Mouse (Mus musculus) spleen, adult 18-20 months (tissue): ENCODE results near the gene Mical3.
A peak's percentile ranks its signal among the peaks of the same experiment; 100 is the strongest.

ENCODE experiments used
- DNase-seq, 2 experiments: peaks; one replicate each; pipeline ENCODE4 v3.0.0; 2022; ENCODE audit warnings: mixed read lengths in 2 of 2

The Mical3 gene

DNA sequence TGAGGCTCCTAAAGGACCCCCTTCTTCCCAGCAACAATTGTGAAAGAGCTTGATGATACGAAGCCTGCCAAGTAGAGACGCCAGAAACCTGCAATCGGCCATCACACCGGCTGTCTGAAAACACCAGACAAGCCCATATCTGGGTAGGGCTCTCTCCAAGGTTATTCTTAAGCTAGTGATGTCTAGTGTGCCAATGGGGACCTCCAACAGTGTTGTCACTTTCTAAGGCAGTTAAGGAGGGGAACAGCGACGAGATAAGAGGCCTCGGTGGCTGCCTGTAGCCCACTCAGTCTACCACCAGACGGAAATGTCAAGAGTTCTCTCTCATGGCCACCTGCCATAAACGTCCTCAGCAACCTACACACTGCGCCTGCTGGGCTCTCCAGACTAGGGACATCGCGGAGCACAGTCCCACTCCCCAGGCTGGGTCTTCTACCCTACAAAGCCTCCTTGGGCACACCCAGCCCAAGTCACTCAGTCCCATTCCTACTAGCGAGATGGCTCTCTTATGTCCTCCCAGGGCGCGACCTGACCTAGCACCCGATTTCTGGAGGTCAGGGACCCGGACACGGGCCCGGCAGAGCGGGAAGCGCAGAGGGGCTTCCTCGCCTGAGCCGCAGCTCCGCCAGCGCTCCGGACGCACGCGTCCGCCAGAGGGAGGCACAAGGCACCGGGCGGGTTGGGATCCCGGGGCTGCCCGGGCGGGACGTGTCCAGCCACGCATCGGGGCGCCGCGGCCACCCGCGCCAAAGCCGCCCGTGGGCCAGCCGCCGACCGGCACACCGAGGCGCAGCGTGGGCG is 21.4 kb downstream of the Mical3 start:
- DNase-seq = peak in 1 of 2 experiments; percentile 40

DNA sequence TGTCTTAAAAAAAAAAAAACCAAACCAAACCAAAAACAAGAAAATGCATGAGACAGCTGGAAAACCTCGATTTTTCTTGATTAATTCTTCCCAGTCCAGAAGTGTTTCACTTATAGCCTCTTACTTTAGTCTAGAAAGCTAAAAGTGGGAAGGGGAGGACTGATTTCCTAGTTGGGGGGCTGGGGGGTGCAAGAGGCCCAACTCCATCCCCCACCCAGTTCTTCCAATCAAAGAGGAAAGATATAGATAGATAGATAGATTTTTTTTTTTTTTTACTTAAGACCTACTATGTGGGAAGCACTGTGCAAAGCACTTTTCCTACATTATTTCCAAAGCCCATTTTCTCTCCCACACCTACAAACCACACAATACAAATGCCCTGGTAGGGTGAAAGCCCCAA is 22.7 kb downstream of the Mical3 start:
- DNase-seq = no peak

DNA sequence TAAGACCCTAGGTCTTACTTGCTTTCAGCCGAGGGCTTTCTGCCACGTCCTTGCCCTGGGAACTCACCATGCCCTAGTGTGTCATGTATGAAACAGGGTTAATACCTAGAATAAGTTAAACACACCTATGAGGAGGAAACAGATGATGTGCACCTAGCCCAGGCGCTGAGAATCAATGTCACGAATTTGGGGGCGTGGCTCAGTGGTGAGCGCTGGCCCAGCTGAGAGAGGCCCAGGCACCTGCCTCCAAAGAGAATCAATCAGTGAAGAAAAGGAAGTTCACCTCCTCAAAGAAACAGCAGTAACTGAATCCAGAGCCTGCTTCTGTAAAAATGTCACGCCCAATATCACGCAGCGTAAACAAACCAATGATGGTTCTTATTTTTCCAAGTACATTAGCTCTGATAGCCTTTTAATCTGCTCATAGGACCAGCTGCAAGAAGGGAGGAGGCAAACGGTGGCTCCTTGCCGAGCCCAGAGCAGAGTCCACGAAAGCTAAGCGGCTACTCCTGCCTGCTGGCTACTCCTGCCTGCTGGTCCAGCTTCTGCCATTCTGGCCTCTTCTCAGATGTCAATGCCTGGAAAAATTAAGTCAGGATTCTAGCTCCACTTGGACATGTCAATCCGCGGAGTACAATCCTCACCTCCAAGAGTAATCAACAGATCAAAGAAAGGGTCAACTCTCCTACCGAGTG is 23.9 kb downstream of the Mical3 start:
- DNase-seq = no peak

DNA sequence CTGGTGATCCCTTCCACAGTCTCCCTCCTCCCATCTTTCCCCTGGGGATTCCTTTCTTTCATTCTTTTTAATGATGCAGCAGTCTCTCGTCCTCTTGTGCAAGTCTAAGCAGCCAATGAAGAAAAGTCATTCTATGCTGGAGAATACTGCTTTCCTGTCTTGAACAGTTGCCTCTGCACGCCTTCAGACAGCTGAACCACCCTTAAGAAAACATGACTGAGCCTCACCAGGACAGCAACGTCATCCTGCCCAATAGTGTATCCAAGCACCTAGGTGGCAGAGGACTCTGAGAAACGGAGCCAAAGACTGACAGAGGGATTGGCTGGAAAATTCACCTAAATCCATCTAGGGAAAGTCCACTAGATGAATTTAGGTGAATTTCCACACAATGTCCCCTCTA is 25.1 kb downstream of the Mical3 start:
- no peak for DNase-seq

DNA sequence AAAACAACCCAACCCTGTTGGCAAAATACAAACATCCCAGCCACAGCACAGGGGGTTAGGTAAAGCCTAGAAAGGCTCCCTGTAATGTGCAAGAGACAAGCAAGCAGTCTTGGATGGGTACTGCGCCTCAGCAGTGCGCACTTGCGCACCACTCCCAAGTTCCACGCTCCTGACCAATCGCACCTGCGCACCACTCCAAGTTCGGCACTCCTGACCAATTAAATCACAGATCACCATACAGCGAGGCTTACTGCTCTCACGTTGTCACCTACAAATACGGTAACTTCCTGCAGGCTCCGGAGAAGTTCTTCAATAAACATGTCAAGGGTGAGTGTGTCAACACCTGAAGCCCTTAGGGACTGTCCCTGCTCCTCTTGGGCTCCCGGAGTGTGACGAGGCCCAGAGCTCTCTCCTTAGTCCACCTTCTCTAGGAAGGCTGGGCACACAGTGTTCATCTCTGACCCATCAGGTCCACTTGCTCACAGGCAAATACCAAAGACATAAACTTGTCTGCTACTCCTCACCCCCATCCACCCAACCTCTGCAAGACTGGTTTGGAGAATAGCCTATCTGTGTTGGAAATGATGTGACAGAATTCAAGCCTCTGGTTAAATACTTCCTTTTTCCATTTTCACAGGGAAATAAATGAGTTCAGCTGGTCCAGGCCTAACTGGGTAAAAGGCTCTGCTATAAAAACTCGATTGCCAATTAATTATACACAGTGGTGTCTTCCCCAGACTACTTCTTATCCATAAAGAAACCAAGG is 27.2 kb downstream of the Mical3 start:
- no peak for DNase-seq

DNA sequence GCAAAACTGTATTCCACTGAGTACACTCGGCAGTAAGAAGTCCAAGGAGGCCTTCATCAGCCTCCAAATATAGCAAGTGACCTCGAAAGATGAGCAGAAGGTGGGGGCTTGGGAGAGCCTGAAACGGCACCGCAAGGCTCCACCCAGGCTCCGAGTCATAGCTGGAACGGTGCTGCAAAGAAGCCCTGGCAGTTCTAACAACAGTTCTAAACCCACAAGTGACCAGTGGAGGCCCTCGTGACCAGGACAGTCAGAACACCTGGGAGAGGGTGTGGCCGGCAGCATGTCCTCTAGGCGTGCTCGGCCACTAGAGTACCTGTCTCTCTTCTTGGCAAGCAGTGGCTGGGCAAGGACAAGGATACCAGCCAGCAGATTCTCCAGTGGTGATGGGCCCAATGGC is 27.9 kb downstream of the Mical3 start:
- no peak for DNase-seq

DNA sequence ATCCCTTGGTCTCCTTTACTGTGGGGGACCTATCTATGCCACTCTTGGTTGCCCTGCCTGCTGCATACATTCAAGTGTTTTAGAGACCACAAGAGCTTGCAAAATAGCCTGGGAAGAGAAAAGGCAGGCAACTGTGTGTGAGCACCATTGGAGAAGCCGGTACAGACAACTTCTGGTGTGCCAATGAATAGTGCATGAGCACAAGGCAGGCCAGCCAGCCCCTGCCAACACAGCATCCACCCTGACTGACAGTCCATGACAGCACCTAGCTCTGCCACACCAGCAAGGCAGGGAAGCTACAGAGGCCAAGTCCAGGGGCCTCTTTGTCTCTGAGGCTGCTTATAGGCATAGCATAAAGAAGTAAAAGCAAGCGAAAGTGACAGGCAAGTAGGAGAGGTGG is 28.7 kb downstream of the Mical3 start:
- DNase-seq = no peak

DNA sequence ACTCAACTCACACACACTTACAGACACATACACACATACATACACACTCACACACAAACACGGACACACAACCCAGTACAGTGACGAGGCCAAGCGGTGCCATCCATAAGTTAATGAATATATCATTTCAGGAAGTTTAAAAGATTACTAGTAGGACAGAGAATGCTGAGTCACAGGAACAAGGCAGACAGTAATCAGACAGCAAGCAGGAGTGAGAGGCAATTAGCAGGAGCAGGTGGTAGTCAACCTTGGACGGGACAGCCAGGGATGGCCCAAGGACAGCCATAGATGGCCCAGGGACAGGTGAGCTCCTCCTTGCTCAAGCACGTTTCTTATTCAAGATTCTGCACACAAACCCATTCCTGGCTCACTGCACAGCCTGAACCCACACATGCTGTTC is 29.6 kb downstream of the Mical3 start:
- no peak for DNase-seq

DNA sequence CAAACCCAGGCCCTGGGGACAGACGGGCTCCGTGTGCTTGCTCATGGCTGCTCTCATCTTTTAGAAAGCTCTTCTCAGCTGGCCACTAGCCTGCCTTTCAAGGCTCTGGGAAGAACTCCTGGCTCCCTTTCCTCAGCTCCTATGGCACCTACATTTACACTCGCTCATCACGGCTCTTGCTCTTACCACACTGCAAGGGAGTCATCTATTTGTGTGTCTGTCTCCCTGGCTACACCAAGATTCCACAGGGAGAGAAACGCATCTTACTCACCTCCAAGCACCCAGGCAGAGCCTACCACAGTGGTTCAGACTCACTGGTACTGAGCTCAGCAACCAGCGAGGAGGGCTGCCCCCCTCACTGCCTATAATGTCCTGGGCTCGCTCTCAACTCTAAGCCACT is 31.0 kb downstream of the Mical3 start:
- no peak for DNase-seq

DNA sequence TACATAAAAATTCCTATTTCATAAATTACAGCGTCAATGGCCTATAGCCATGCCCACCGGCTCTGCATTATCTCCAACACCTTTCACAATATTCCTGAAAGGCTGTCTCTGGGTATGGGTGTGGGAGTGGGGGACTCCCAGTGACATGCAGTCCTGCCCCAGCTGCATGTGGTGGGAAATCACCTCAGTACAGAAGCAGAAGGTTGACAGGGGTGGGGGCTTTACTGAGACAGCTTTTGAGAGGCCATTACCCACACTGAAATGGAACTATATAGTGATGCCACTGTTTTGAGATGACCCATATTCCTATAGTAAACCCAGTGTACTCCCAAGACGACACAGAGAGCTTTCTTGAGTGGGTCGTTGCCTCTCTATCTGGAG is 31.6 kb downstream of the Mical3 start:
- no peak for DNase-seq

DNA sequence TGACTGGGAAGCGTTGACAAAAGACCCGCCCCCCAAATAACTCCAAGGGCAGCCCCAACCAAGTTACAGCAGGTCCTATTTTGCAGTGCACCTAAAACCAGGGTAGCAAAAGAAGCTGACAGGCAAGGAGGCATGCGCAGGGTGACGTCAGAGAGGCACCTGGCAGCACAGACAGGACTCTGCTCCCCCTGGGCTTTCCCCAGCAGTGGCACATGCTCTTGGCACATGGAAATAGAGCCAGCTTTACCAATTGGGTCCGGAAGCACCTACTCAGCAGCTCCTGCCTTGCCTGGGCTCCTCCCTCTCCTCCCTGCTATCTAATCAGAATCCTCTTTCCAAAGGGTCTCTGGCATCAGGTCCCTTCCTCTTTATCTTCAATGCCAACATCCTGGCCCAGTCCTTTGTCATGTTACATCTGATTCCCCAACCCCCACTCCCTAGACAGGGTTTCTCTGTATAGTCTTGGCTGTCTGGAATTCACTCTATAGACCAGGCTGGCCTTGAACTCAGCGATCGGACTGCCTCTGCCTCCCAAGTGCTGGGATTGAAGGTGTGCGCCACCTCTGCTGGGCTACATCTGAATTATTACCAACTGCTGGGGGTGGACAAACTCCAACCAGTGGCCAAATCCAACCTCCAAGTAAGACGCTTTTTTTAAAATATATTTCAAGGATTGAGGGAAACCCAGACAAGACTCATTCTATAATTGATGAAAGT is 32.1 kb downstream of the Mical3 start:
- DNase-seq = no peak

DNA sequence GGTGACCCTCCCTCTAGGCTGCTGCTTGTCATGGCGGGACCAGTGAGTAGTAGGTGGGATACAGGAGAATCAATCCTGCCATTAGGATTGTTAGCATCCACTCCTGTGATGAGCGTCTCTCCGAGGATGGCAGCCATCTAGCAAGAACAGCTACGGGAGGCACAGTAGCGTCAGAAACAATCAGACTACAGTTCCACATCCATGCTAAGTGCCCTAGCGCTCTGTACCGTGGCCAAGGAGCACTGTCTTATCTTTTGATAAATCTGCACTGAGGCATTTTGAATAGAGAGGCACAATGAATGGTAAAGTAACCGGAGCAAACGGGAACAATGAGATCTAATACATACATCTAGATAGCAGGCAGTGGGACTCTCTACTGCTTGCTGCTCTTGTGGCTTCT is 32.7 kb downstream of the Mical3 start:
- no peak for DNase-seq

DNA sequence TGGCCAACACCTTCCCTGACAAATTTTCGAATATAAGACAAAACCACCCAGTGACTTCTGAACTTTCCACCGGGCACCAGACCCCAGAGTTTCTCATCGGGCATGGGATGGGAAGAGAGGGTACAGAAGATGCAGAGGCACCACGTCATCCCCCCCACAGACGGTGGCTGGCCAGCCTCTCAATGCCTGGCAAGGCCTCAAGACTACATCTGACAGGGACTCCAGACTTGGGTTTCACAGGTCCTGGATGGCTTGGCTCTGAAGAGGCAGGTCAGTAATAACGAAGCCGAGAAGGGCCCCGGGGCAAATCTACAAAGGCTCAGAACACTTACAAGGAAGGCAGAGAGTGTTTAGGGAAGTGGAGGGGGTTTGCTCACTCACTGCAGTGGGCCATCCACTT is 33.9 kb downstream of the Mical3 start:
- DNase-seq = no peak

DNA sequence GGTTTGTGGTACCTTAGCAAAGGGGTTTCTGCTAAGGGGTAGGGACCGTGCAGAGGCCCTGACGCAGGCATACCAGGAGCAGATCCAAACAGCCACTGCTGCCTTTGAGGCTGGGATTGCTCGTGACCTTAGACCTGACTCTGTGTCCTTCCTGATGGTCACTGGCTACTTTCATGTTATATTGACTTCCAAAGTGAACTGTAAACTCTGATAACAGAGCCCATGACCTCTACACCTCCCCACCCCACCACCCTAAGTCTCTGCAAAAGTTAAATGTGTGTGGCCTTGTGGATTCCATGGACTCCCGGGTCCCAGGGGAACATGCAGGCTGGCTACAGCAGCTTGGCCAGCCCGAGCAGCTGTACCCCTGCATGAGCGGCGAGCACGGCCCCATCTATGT is 34.4 kb downstream of the Mical3 start:
- DNase-seq = no peak

DNA sequence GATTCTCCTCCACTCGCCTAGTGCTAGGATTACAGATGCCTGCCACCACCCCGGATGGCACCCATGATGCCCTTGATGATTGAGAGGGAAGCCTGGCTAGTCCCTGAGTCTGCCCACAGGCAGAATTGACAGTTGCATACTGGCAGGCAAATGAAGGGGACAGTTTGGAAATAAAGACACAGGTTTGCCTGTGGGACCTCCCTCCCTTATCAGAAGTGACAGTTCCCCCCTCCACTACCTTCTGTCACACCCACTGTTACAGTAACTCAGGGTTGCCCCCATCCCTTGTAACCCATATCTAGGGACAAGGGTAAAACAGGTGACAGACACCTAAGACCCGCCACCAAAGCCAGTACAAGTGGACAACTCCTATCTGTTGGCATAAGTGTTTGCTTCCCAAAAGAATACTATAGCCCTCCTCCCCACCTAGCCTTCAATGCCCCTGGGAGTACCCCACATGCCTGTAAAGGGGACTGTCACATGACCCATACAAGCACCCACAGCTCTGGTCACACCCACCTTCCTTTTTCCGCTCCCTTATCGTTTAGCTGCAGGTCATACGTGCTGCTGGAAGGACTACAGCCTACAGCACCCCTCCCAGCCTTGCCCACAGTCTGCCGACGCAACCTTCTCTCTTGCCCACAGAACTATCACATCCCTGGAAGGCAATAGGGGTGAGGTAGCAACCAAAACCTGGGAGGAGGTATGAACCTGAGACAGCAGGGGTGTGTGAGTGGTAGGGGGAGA is 37.0 kb downstream of the Mical3 start:
- DNase-seq = no peak

DNA sequence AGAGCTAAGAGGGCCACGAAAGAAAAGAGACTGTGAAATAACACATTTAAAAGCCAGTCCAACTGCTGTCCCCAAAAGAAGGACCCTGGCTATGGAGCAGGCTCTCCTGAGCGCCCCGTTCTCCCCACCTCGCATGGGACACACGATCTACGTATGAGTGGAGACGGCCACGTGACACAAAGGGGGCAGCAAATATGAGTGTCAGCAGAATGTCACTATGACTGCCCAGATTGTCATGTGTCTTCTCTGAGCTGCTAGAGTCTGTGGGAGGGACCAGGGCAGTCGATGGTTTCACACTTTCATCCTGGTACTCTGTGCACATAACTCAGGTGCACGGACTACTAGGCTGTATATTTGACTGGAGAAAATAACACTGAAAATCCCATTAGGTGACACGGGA is 40.0 kb downstream of the Mical3 start:
- no peak for DNase-seq

DNA sequence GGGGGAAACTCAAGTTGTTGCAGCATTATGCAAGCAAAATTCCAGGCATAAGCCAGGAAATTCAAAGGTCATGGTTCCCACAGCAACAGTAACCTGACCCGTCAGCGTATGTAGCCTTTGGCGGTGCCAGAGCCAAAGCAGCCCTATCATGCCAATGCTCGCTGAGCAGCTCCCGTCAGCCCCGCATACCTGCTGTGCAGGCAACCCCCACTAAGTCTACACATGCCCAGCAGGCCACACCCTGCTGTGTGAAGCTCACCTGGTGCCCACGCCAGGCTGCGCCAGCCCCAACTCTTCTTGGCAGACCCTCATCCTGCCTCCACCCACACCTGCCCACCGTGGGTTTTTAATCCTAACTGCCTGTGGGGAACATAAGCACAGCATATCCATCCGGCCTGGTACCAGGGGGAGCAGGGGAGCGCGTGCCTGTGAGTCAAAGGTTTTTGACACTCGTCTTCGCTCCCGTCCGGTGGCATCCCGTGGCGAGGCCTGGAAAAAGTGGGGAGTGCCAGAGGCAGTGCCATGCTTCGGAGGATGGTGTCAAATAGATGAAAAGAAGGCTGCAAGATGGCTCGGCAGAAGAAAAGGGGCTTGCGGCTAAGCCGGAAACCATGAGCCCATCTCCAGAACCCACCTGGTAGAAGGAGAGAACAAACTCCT is 43.1 kb downstream of the Mical3 start:
- DNase-seq = no peak

DNA sequence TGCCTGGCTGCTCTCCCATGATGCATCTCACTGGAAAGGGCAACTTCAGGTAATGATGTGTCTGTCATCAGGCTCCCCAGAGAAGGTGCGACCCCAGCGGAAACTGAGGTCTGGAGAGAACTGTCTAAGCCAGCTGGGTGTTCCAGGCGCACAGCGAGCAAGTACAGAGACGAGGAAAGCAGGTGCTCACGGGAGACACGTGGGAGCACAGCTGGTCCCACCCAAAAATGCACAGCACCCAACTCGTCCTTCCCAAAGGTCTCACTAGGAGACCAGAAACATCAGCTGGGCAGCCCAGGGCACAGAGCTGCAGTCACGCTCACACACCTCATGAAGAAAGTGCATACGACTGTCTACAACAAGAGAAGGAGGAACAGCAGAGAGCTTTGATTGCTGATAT is 43.7 kb downstream of the Mical3 start:
- no peak for DNase-seq

DNA sequence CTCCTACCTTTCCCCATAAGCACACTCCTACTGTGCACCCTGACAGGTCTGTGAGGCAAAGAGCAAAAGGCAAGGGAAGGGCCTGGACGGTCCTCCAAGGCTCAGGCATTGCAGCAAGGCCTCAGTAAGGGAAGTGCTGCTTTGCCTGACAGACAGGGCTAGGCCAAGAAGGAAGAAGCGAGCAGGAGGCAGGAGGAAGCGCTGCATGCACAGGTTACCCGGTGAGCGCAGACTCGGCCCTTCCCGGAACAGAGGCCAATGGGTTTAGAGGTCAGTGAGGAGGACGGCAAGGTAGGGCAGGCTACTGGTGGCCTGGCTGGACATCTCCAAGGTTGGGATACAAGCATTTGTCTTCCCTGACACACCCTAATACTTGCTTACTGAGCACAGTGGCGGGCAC is 44.6 kb downstream of the Mical3 start:
- no peak for DNase-seq

DNA sequence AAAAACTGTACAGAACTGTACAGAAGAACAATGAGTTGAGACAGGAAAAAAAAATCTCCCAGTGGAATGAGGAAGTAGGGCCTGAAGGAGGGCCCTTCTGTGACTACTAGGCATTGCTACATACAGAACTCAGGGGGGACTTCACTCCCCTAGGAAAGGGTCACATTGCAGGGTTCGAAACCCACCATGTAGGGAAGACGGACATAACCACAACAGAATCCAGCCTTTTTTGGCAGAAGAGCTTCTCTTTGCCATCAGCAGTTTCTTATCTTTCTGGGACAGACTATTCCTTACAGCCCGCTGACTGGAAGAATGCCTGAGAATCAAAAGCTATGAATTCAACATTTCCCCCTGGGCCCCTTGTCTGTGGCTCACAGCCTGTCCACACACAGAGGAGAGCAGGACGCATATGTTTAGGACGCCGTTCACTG is 46.7 kb downstream of the Mical3 start:
- no peak for DNase-seq

DNA sequence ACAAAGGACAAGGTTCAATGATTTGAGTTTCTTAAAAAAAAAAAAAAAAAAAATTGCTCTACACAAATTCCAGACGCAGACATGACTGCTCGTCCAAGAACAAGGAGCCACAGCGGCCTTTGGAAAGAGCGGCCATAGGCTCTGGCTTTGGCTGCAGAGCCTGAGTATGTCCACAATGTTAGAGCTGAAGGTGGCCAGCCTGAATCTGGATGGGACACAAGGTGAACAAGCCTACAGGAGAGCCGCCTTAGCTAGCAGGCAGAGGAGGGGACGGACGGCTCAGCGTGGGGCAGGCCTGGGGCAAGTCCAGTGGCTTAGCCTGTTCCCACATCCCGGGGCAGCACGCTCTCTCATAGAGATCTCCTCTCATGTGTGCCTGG is 48.7 kb downstream of the Mical3 start:
- no peak for DNase-seq
